Mouse (Mus musculus) liver, embryonic 13.5 days (tissue): Measurements from ENCODE around the gene Nkiras1. TPM values are rescaled to one million over a fixed set of nuclear protein-coding genes. Genes with fewer than 3 reads are reported as not detected.
"Not testable (repeated sequence)": the region's sequence is repeated elsewhere in the genome, so short reads cannot be mapped to it uniquely, and the experiment has no call there.

Source experiments
- ATAC-seq: fragments of 200-750 bp; cut with Nextera tagmentation; 2 replicates; pipeline ENCODE4 v1.8.0; 2017; ENCODE audit warnings: low read depth, mild to moderate bottlenecking, moderate number of reproducible peaks, moderate library complexity
- DNase-seq: peaks from one replicate; pipeline ENCODE4 v3.0.0; 2022
- H3K27ac ChIP-seq: fragments of 300-500 bp; sonication (generic); 2 replicates; pipeline ENCODE4 v1.5.1; 2015; ENCODE audit warnings: moderate library complexity, mild to moderate bottlenecking, inconsistent platforms
- H3K27me3 ChIP-seq: fragments of 300-500 bp; sonication (generic); 2 replicates; pipeline ENCODE4 v1.6.1; 2015; ENCODE audit warnings: mild to moderate bottlenecking, inconsistent platforms
- H3K36me3 ChIP-seq: fragments of 300-500 bp; sonication (generic); 2 replicates; pipeline ENCODE4 v1.6.1; 2015; ENCODE audit warnings: mild to moderate bottlenecking, inconsistent platforms
- H3K4me1 ChIP-seq: fragments of 300-500 bp; sonication (generic); replicated peaks from 2 replicates; pipeline ENCODE4 v1.6.1; 2015; ENCODE audit warnings: inconsistent platforms
- H3K4me2 ChIP-seq: fragments of 300-500 bp; sonication (generic); 2 replicates; pipeline ENCODE4 v1.6.1; 2015; ENCODE audit warnings: inconsistent platforms, mild to moderate bottlenecking, moderate library complexity
- H3K4me3 ChIP-seq: fragments of 300-500 bp; sonication (generic); replicated peaks from 2 replicates; pipeline ENCODE4 v1.5.1; 2015; ENCODE audit warnings: mild to moderate bottlenecking, inconsistent platforms
- H3K9ac ChIP-seq: fragments of 300-500 bp; sonication (generic); 2 replicates; pipeline ENCODE4 v1.6.1; 2015; ENCODE audit warnings: mild to moderate bottlenecking, inconsistent platforms
- H3K9me3 ChIP-seq: fragments of 300-500 bp; sonication (generic); replicated peaks from 2 replicates; pipeline ENCODE4 v1.6.1; 2016; ENCODE audit warnings: inconsistent platforms
- WGBS: fragments of 180-500 bp; shearing (Covaris S2); methylation state at CpG from one replicate; pipeline ENCODE4 v1.1.7; 2015; ENCODE audit not compliant: insufficient replicate concordance; 5-methylcytosine and 5-hydroxymethylcytosine counted together
- polyA plus RNA-seq: library from polyadenylated mRNA; unstranded; fragments of >200 nt; fragmentation: Nextera tagmentation; extraction: Ambion mirVana; gene quantifications from 2 replicates; pipeline ENCODE4 v1.2.1, GENCODE M21; 2015

The Nkiras1 gene
- 10.0 and 10.9 TPM in 2 replicates for polyA plus RNA-seq

DNA sequence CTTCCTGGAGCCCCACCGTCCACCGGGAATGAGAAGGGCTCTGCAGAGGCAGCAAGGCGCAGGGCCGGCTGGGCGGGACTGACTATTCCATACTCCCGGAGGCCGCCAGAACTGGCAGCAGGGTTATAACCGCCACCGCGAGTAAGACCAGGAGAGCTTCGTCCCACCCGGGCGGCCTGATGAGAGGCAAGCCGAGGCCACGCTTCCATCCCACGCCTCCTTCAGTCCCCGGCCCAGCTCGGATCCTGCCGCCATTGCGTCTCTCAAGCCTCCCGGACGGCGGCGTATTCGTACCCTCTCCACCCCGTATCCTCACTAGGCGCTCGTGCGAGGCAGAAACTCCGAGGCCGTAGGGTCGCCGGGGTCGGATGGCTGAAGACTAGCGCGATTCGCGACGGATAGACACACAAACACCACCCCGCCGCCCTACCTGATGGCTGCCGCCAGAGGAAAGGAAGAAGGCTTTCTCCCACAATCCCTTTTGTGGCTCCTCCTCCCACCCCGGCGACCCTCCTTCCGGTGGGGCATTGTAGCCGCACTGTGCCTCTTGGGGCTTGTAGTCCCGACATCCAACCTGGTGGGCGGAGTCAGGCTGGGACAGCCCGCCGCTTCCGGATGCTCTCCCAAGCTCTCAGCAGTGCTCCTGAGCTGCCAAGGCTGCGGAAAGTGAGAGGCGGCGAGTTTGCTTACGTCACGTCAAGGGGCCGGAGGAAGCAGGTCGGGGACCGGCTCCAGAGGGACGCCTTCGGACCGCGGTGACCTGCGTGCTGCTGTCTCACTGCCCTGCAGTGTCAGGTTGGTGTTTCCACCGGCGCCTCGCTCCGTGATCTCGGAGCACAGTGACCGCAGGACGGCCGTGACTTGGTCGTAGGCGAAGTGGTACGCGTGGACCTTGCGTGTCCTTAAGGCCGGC is at the start of gene Nkiras1, which contains the start of gene Rpl15:
Nkiras1 (plus strand) TSS at position 608 of the 913 bp plus-strand sequence.
Rpl15 (minus strand) TSS at position 863 of the 913 bp plus-strand sequence.
- peak within 1 kb of the TSS; percentile 87 for H3K27ac ChIP-seq
- DNase-seq (peak; percentile 97), ATAC-seq (peak; percentile 100)
- no peaks in the 10 kb centered on the region for H3K9me3 ChIP-seq
- no peaks in the 10 kb centered on the region for H3K27me3 ChIP-seq
- H3K4me2 ChIP-seq, result peak within 1 kb of the TSS; percentile 78
- peak within 1 kb of the TSS; percentile 93 for H3K4me3 ChIP-seq
- peaks cover 36% of the 10 kb centered on the region for H3K36me3 ChIP-seq
- under 1% methylated on average over 77 of the region's 78 CpGs for WGBS
- peaks cover 25% of the 10 kb centered on the region for H3K4me1 ChIP-seq
- peak within 1 kb of the TSS; percentile 98 for H3K9ac ChIP-seq

DNA sequence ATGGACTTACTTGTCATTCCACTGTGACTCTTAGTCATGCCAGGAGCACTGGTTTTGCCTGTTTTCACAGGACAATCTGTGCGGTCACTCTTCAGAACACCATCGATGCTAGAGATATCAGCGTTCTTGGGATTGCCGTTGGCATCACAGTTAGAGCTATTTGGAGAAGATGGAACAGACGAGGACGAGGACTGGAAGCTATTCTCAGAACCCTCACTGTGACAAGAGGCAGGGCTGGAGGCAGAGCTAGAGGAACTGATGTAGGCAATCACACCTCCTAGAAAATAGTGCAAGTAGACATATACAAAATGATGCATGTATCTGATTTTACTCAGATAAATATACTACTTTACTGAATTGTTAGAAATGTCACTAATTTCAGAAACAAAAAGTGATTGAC is 49.0 kb upstream of the Nkiras1 start:
- H3K4me1 ChIP-seq, result no peaks in the 10 kb centered on the region
- no peaks in the 10 kb centered on the region for H3K27me3 ChIP-seq
- H3K27ac ChIP-seq, result no peak overlapping the region
- ATAC-seq, result no peak
- H3K9ac ChIP-seq, result no peak overlapping the region
- no peaks in the 10 kb centered on the region for H3K36me3 ChIP-seq
- 77% methylated on average over 6 of the region's 6 CpGs for WGBS
- no peak overlapping the region for H3K4me2 ChIP-seq
- no peaks in the 10 kb centered on the region for H3K9me3 ChIP-seq
- DNase-seq, result no peak
- no peak overlapping the region for H3K4me3 ChIP-seq

DNA sequence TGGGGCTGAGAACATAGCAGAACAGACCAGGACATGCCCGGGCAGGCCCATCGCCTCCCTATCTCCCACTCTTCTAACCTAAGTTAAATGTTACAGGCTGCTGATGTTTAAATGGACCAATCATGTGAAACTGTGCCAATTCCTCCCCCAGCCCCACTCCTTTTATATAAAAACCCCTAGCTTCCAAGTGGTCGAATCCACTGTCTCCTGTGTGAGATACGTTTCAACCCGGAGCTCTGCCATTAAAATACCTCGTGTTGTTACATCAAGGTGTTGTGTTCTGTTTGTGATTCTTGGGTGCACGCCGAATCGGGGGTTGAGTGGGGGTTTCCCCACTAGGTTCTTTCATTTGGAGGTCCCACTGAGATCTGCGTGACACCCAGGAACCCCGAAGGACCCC is 45.5 kb upstream of the Nkiras1 start:
- H3K27me3 ChIP-seq, ATAC-seq, H3K9me3 ChIP-seq, H3K4me2 ChIP-seq, H3K4me3 ChIP-seq, H3K9ac ChIP-seq, H3K27ac ChIP-seq, H3K4me1 ChIP-seq, DNase-seq, H3K36me3 ChIP-seq: not testable (repeated sequence)
- WGBS, result 86% methylated on average over 11 of the region's 11 CpGs

DNA sequence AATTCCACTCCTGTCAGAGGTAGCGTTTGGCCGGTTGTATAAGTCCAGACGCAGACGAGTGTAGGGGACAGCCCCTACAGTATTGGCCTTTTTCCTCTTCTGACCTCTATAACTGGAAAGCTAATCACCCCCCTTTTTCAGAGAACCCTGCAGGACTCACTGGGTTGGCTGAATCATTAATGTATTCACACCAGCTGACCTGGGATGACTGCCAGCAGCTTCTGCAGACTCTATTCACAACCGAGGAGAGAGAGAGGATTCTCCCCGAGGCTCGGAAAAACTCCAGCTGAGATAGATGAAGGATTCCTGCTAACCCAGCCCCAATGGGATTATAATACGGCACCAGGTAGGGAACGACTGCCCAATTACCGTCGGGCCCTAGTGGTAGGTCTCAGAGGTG is 44.8 kb upstream of the Nkiras1 start:
- not testable (repeated sequence) for DNase-seq, H3K4me2 ChIP-seq, H3K4me1 ChIP-seq, H3K9ac ChIP-seq, H3K9me3 ChIP-seq, H3K27me3 ChIP-seq, H3K4me3 ChIP-seq, H3K36me3 ChIP-seq, ATAC-seq, H3K27ac ChIP-seq
- 83% methylated on average over 11 of the region's 11 CpGs for WGBS

DNA sequence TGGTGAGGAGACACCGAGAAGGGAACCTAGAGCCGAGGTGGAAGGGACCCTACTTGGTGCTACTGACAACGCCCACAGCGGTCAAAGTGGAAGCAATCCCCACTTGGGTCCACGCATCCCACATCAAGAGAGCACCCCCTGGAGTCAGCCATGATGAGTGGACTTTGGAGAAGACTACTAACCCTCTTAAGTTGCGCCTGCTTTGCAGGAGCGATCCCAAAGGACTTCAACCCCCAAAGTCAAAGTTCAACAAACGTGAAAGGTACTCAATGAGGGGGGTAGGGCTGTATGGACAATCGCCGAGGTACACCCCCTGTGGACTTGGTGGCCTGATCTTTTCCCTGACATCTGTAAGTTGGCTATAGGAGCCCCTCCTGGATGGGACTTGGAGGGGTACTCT is 41.2 kb upstream of the Nkiras1 start:
- not testable (repeated sequence) for H3K9ac ChIP-seq, H3K4me2 ChIP-seq, DNase-seq, H3K36me3 ChIP-seq, ATAC-seq, H3K9me3 ChIP-seq, H3K4me3 ChIP-seq, H3K27me3 ChIP-seq, H3K27ac ChIP-seq, H3K4me1 ChIP-seq
- 81% methylated on average over 10 of the region's 10 CpGs for whole genome bisulfite sequencing

DNA sequence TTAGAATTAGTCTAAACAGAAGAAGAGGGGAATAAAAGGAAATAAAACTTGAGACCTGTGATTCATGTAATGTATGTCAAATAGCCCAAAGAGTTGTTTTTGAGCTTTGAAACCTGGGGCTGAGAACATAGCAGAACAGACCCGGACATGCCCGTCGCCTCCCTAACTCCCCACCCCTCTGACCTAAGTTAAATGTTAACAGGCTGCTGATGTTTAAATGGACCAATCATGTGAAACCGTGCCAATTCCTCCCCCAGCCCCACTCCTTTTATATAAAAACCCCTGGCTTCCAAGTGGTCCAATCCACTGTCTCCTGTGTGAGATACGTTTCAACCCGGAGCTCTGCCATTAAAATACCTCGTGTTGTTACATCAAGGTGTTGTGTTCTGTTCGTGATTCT is 39.1 kb upstream of the Nkiras1 start:
- not testable (repeated sequence) for DNase-seq, H3K9me3 ChIP-seq, H3K4me3 ChIP-seq, H3K27me3 ChIP-seq, H3K4me1 ChIP-seq, H3K9ac ChIP-seq, H3K4me2 ChIP-seq, H3K27ac ChIP-seq, ATAC-seq, H3K36me3 ChIP-seq
- WGBS, result 75% methylated on average over 8 of the region's 8 CpGs

DNA sequence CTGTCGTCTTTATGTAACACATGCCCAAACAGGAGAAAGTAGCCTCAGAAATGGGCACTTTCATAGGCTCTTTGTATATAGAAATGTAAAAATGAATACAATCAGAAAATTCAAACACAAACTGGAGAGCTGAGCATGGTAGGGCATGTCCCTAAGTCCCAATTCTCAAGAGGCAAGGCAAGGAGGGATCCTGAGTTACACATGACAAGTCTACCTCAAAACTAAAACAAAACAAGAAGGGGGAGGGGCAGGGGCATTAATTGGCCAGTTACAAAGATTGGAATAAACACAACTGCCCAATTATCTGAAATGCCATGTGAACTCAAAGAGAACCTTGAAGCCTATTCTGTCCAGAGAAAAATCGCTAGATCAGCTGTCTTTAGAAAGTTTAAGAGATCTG is 37.9 kb upstream of the Nkiras1 start:
- H3K27ac ChIP-seq, result no peak overlapping the region
- 71% methylated on average over 2 of the region's 2 CpGs for WGBS
- no peaks in the 10 kb centered on the region for H3K9me3 ChIP-seq
- H3K4me3 ChIP-seq, result no peak overlapping the region
- ATAC-seq (no peak), DNase-seq (no peak)
- H3K4me1 ChIP-seq, result peaks cover 17% of the 10 kb centered on the region
- H3K9ac ChIP-seq, result no peak overlapping the region
- no peak overlapping the region for H3K4me2 ChIP-seq
- H3K36me3 ChIP-seq, result no peaks in the 10 kb centered on the region
- no peaks in the 10 kb centered on the region for H3K27me3 ChIP-seq

DNA sequence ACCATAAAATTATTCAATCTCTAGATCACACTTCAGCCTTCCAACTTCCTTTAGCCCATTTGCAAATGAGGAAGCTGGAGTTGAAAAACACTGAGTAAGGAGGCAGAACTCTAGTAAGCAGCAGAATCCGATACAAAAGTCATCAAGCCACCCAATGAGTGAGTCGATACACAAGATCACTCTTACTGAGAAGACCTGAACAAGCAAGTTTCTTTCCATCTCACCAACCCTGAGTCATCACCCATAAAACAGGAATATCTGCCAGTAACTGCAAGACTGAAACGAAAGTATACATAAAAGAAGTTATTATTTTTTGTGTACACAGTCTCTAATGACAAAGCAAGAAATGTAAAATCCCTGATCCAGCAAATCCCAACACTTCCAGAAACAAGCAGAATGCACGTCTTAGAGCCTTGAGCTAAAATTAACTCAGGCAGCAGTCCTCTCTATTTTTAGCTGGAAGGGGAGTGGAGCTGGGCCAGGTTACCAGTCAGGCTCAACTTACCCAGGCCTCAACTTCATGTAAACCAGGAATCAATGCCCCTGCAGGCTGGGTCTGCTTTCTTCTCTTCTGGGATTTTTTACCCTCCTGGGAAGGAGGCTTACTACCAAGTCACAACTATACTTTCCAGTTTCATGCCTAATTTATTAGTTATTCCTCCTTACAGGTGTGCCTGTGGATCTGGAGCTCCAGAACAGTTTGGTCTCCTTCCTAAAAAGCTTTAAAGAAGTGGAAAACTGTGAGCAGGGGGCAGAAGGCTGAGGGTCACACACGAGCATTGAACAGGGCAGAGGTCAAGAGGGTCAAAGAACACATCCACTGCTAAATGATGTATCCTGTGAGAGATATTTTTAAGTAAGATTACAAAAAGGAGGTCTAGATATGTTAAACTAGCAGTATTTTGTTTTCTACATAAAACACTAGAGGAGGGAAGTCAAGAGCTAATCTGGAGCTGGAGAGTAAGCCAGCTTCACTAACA is 36.7 kb upstream of the Nkiras1 start:
- Histone ChIP-seq H3K9ac (no peak overlapping the region), H3K4me3 (no peak overlapping the region), H3K4me1 (peaks cover 27% of the 10 kb centered on the region), H3K36me3 (no peaks in the 10 kb centered on the region), H3K27me3 (no peaks in the 10 kb centered on the region), H3K27ac (peak overlapping the region; percentile 23; the same call in 1 of the 2 replicates), H3K9me3 (no peaks in the 10 kb centered on the region), H3K4me2 (no peak overlapping the region)
- ATAC-seq (no peak), DNase-seq (no peak)
- WGBS, result 28% methylated on average over 5 of the region's 5 CpGs

DNA sequence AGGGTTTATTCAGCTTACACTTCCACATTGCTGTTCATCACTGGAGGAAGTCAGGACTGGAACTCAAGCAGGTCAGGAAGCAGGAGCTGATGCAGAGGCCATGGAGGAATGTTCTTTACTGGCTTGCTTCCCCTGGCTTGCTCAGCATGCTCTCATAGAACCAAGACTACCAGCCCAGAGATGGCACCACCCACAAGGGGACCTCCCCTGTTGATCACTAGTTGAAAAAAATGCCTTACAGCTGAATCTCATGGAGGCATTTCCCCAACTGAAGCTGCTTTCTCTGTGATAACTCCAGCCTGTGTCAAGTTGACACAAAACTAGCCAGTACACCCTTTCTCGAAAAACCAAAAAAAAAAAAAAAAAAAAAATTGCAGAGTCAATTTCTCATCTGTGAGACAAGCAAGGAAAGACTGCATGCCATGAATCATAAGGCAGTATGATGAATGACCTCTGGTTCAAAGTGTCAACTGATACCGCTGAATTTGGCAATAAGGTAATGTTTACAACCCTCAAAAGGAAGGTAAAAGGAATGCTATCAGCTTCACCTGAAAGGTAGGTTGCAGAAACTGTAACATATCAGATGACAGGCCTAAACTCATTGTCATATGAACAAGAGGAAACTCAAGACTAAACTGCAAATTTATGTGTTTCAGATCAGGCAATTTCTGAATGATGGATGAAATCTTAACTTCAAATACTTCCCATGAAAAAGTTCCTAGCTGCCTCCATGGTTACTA is 34.3 kb upstream of the Nkiras1 start:
- not testable (repeated sequence) for H3K9me3 ChIP-seq, ATAC-seq, DNase-seq, H3K4me3 ChIP-seq, H3K4me2 ChIP-seq, H3K9ac ChIP-seq, H3K27ac ChIP-seq, H3K27me3 ChIP-seq, H3K36me3 ChIP-seq
- WGBS, result 63% methylated on average over 2 of the region's 2 CpGs
- H3K4me1 ChIP-seq, result peaks cover 32% of the 10 kb centered on the region

DNA sequence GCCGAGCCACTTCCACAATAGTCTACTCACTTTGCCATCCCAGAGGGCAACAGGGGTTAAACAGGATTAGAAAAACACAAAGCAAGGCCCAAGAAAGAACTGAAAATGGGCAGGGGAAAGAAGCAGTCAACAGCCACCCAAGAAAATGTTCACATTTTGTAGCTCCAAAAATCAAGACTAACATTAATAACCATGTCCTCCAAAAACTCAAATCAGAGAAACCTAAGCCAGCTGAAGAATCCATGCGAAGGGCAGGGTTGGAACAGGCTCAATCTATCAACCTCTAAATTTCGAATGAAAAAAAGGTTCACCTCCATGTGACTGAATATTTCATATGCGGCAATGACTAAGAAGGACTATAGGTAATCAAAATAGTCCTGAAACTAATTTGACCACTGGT is 33.6 kb upstream of the Nkiras1 start:
- WGBS, result 74% methylated on average over 4 of the region's 4 CpGs
- no peak for DNase-seq
- no peak overlapping the region for H3K9ac ChIP-seq

More for the DNA sequence above, 33.6 kb upstream of the Nkiras1 start:
- H3K27ac ChIP-seq, result no peak overlapping the region
- peak overlapping the region; percentile 98 for H3K4me2 ChIP-seq
- no peaks in the 10 kb centered on the region for H3K9me3 ChIP-seq
- no peaks in the 10 kb centered on the region for H3K27me3 ChIP-seq
- H3K4me3 ChIP-seq, result peak overlapping the region; percentile 72; the same call in 1 of the 2 replicates
- H3K36me3 ChIP-seq, result no peaks in the 10 kb centered on the region
- H3K4me1 ChIP-seq, result peaks cover 32% of the 10 kb centered on the region
- no peak for ATAC-seq
